Mouse (Mus musculus) kidney, postnatal 0 days (tissue): ENCODE measurements at regions not wholly inside any gene's neighbourhood (a gene's known extent, or its start where the extent isn't known, plus 50 kb on each side); places are given as distances from the start of the nearest gene placed in this dataset. TPM values are rescaled to one million over a fixed set of nuclear protein-coding genes. Genes with fewer than 3 reads are reported as not detected.
A peak's percentile ranks its signal among the peaks of the same experiment; 100 is the strongest.

Experiments
- ATAC-seq: fragments of 200-750 bp; cut with Nextera tagmentation; replicated peaks from 2 replicates; pipeline ENCODE4 v1.8.0; 2017; ENCODE audit warnings: low read depth, moderate number of reproducible peaks, moderate TSS enrichment, moderate library complexity; ENCODE audit not compliant: low FRiP score
- DNase-seq: peaks from one replicate; pipeline ENCODE4 v3.0.0-alpha.2; 2016; ENCODE audit warnings: low spot score
- H3K27ac ChIP-seq: fragments of 300-500 bp; sonication (generic); 2 replicates; pipeline ENCODE4 v1.5.1; 2014; ENCODE audit warnings: mild to moderate bottlenecking
- H3K27me3 ChIP-seq: fragments of 300-500 bp; sonication (generic); 2 replicates; pipeline ENCODE4 v1.6.1; 2014; ENCODE audit warnings: low read length, mixed read lengths; ENCODE audit not compliant: insufficient read depth
- H3K36me3 ChIP-seq: fragments of 300-500 bp; sonication (generic); 2 replicates; pipeline ENCODE4 v1.6.1; 2014; ENCODE audit warnings: low read length, mixed read lengths; ENCODE audit not compliant: insufficient read depth
- H3K4me1 ChIP-seq: fragments of 300-500 bp; sonication (generic); replicated peaks from 2 replicates; pipeline ENCODE4 v1.6.1; 2014; ENCODE audit warnings: antibody characterized with exemption, low read length, mixed read lengths; ENCODE audit not compliant: insufficient read depth
- H3K4me2 ChIP-seq: fragments of 300-500 bp; sonication (generic); 2 replicates; pipeline ENCODE4 v1.6.1; 2014; ENCODE audit warnings: mild to moderate bottlenecking, low read length, moderate library complexity, mixed read lengths
- H3K4me3 ChIP-seq: fragments of 300-500 bp; sonication (generic); replicated peaks from 2 replicates; pipeline ENCODE4 v1.5.1; 2014; ENCODE audit warnings: low read depth, low read length
- H3K9ac ChIP-seq: fragments of 300-500 bp; sonication (generic); 2 replicates; pipeline ENCODE4 v1.6.1; 2014; ENCODE audit warnings: low read depth, low read length
- H3K9me3 ChIP-seq: fragments of 300-500 bp; sonication (generic); replicated peaks from 2 replicates; pipeline ENCODE4 v1.6.1; 2016; ENCODE audit warnings: low read length, inconsistent platforms, mixed read lengths
- CTCF ChIP-seq: IDR thresholded peaks from 2 replicates; pipeline ENCODE4 v1.5.1; 2016; ENCODE audit warnings: antibody characterized with exemption, low read depth, mild to moderate bottlenecking, moderate library complexity
- WGBS: fragments of 180-500 bp; shearing (Covaris S2); extraction: QIAGEN DNeasy Blood & Tissue Kit; methylation state at CpG from one replicate; pipeline ENCODE4 v1.1.7; 2014; 5-methylcytosine and 5-hydroxymethylcytosine counted together
- microRNA-seq: library from miRNA; unstranded; fragments of <30 nt; microRNA quantifications from one replicate; pipeline ENCODE4, GENCODE M21; 2016

DNA sequence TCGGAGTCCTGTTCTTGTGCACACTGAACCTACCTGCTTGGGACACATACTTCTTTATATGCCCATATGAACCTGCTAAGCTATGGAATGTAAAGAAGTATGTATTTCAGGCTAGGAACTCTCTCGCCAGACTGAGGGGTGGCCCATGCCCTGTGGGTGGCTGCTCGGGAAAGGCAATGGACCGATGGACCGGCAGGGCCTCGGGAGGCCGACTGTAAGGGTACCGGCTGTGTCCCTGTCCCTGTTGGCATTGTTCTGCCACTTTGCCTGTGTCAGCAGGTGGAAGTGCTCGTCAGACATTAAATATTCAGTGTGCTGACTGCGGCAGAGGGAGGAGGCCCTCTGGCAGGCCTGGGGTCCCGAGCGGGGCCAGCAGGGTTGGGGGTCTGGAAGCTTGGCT is 54.5 kb upstream of the Gata5 start:
- Histone ChIP-seq H3K27me3 (peaks cover 20% of the 10 kb centered on the region), H3K9me3 (no peaks in the 10 kb centered on the region), H3K9ac (no peak overlapping the region), H3K4me2 (no peak overlapping the region), H3K4me1 (no peaks in the 10 kb centered on the region), H3K27ac (no peak overlapping the region), H3K4me3 (no peak overlapping the region), H3K36me3 (no peaks in the 10 kb centered on the region)
- no peak for TF ChIP-seq CTCF
- ATAC-seq (no peak), DNase-seq (no peak)
- WGBS, result 71% methylated on average over 12 of the region's 12 CpGs

DNA sequence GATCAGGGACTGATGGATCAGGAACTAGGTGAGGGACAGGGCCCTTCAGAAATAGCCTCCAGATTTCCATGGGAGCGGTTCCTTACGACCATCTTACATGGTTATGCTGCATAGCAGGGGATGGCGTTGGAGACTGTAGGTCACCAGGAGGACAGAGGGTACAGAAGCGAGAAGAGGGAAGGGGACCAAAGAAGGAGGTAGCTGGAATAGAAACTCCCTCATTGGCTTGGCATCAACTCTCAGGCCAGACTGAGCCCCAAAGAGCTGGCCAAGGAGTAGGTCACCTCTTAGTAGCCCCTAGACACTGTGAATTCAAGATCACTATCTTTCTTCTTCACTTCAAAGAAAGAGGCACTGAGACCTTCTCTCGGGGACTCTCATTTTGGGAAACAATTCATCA is 53.6 kb upstream of the Gata5 start:
- H3K4me1 ChIP-seq, result no peaks in the 10 kb centered on the region
- DNase-seq (no peak), ATAC-seq (no peak)
- TF ChIP-seq CTCF, result no peak
- no peak overlapping the region for H3K9ac ChIP-seq
- H3K27me3 ChIP-seq, result peaks cover 20% of the 10 kb centered on the region
- H3K27ac ChIP-seq, result no peak overlapping the region
- no peaks in the 10 kb centered on the region for H3K36me3 ChIP-seq
- no peak overlapping the region for H3K4me3 ChIP-seq
- H3K9me3 ChIP-seq, result no peaks in the 10 kb centered on the region
- H3K4me2 ChIP-seq, result no peak overlapping the region
- 77% methylated on average over 5 of the region's 5 CpGs for WGBS

DNA sequence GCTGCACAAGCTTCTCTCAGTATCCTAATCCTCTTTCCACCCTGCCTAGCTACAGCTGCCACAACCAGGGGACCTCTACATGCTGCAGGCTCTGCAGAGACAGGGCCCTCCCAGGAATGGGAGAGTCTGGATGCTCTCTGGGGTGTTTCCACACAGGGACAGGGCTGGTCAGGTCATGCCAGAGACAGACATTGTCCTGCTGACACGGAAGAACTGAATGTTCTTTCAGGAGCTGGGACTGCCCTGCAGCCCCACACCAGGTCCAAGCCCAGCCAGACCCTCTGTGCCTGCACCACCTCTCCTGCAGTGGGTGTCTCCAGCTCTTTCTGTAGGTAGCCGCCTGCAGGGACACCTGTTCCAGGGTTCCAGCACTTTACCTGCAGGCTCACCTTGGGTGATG is 52.8 kb upstream of the Gata5 start:
- no peak overlapping the region for H3K27ac ChIP-seq
- no peak for ATAC-seq
- 59% methylated on average over 2 of the region's 2 CpGs for WGBS
- H3K4me1 ChIP-seq, result no peaks in the 10 kb centered on the region
- DNase-seq, result no peak
- no peak overlapping the region for H3K4me2 ChIP-seq
- H3K9ac ChIP-seq, result no peak overlapping the region
- no peak for TF ChIP-seq CTCF
- H3K9me3 ChIP-seq, result no peaks in the 10 kb centered on the region
- peaks cover 20% of the 10 kb centered on the region for H3K27me3 ChIP-seq
- no peaks in the 10 kb centered on the region for H3K36me3 ChIP-seq
- no peak overlapping the region for H3K4me3 ChIP-seq

- Histone ChIP-seq H3K4me2 (peak overlapping the region; percentile 56), H3K27me3 (peaks cover 20% of the 10 kb centered on the region), H3K36me3 (no peaks in the 10 kb centered on the region), H3K9me3 (no peaks in the 10 kb centered on the region), H3K9ac (no peak overlapping the region), H3K27ac (no peak overlapping the region), H3K4me1 (no peaks in the 10 kb centered on the region), H3K4me3 (peak overlapping the region; percentile 28)
- DNase-seq (peak; percentile 10), ATAC-seq (no peak)
- under 1% methylated on average over 31 of the region's 35 CpGs for WGBS
- no peak for TF ChIP-seq CTCF
Observed at GRCm38 (mm10) chr2:180385967-180386688, 51.6 kb upstream of the Gata5 start.

- H3K27me3 ChIP-seq, result peaks cover 20% of the 10 kb centered on the region
- TF ChIP-seq CTCF, result no peak
- H3K36me3 ChIP-seq, result no peaks in the 10 kb centered on the region
- no peak overlapping the region for H3K9ac ChIP-seq
- DNase-seq (peak; percentile 3), ATAC-seq (no peak; the same call in 1 of the 2 replicates)
- 0 out of 2 replicates have a peak overlapping the region, but pooled peaks have one; percentile 11 for H3K4me3 ChIP-seq
- H3K9me3 ChIP-seq, result no peaks in the 10 kb centered on the region
- WGBS, result 4% methylated on average over 26 of the region's 26 CpGs
- H3K27ac ChIP-seq, result no peak overlapping the region
- peak overlapping the region; percentile 56 for H3K4me2 ChIP-seq
- H3K4me1 ChIP-seq, result no peaks in the 10 kb centered on the region
Observed at GRCm38 (mm10) chr2:180385231-180385895, 50.9 kb upstream of the Gata5 start.

Small RNA genes in the stretch of these regions (microRNA-seq; reads per million reads assigned to microRNA genes)
- gene Mir133a-2 (not detected), gene Mir1a-1 (not detected)
